Mouse (Mus musculus): ENCODE measurements around the gene Fam155a. TPM values are rescaled to one million over a fixed set of nuclear protein-coding genes. Genes with fewer than 3 reads are reported as not detected.

The Fam155a gene
- total RNA-seq, 2 experiments from 2014 or later = not detected

DNA sequence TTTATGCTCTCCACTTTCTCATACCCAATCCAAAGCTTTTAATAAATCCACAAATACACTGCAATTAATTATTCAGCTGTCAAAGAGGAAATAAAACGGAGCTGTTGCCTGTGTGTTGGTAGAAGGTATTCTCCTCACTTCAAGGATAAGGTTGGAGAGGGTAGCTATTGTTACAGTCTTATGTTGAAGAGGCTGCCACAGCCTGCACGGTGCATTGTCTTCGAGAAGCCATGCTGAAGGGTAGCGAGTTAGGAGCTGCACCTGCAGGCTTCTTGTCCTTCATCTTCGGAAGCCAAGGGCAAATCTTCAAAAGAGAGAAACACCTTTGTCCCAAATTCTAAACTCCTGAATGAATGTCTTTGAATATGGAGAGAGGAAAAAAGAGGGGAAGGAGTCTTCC, 288.4 kb downstream of the Fam155a start:
- no peak for DNase-seq

DNA sequence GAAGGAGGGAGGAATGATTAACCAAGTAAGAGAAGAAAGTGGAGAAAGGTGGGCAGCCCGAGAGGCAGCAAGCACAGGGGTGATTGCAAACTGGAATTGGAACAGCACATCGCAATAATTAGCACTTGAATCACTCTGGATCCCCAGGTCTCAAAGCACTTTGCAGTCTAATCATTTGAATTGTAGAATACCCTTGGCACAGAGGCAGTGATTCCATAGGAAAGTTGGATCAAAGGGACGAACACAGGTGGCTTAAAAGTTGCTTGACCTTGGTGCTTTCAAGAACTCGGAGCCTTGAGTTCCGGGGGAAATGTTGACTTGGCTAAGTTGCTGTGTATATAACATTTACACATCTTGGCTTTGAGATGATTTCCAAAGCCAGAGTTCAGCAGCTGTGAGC, 299.7 kb downstream of the Fam155a start:
- no peak for DNase-seq

DNA sequence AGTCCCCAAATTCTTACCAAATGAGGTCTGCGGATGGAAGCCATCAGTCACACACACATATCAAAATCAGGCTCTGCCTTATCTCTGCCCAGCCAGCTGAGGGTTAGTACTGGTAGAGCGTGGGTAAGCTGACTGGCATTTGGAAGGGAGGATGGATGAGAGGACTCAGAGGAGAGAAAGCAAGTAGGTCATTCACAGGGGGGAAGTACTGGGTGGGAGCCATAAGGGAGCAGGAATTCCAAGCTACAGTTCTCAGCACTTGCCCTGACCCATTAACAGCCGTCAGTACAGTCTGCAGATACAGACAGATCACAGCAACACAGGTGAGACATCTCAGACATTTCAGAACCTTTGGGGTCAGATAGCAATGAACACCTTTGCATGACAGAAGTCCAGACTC, 300.8 kb downstream of the Fam155a start:
- DNase-seq = no peak

DNA sequence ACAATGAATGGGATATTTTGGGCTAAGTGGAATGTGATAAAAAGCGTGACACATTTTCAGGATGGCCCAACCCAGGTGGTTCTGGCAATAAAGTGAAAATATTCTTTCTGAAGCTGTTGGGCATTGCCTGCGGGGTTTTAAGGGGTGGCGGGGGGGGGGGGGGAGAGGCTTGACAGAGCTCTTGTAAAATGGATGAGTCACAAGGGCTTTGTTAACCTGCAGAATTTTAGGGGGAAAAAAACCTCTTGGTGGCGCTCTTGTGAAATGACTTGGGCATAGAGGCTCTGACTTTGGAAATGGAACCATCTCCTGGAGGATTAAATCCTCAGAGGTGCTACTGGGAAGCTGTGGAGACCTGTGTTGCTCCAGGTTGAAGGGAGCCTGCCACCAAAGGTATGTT, 309.9 kb downstream of the Fam155a start:
- no peak for DNase-seq

DNA sequence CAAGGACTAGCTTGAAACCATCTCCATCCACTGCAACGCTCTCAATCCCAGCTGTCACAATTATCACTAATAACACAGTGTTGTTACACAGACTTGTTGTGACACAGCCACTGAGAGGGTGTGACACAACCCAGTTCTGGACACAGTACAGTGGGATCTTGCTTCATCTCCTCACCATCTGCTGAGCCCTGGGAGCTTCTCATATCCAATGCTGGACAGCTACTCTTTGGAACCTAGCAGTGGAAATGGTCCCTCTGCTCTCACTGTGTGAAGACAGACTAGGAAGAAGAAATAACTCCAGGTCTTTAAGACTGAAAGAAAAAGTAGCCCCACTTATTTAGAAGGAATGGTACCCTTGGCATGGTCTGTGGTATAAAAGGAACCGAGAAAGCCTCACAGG, 310.3 kb downstream of the Fam155a start:
- DNase-seq = no peak

DNA sequence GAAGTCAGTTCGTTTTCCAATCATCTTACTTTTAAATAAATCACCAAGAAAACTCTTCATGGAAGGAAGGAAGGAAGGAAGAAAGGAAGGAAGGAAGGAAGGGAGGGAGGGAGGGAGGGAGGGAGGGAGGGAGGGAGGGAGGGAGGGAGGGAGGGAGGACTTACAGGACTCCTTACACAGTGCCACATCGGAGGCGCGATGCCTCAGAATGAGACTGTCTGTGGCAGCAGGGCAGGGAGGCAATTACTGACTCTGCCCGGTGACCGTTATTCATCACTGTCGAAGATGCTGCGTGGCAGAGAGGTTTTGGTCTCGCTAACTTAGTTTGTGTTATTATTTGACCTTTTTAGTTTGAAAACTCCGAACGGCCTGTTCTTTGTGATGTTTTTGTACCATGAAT, 312.3 kb downstream of the Fam155a start:
- DNase-seq = no peak

DNA sequence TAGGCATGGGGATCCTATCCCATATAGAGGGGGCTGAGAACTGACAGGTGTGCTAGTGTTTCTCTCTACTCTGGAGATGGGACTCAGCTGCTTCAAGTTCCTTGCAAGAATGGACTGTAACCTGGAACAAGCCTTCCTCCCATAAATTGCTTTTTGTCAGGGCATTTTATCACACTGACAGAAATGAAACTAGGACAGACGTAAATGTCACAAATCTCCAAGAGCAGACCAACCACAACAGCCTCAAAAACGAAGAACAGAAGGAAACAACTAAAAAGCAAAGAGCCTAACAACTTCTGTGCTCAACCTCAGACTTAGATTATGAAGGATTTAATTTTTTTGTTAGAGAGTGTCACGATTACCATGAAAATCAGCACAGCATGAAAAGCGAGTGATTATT, 315.8 kb downstream of the Fam155a start:
- no peak for DNase-seq

DNA sequence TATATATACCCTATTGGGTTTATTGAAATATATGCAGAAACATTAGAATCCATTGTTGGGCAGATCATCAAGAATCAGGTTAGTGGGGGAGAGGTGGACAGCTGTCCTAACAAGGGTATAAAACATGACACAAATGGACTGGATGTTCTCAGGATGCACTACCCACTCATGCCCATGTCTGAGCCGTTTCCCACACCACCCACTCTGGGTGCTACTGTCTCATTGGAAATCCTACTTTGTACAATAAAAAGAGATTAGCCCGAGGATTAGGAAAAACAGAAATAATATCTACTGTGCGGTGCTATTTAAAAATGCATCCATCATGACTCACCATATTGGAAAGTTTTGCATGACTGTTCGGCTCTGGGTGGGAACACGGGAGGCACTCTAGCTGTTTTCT, 317.2 kb downstream of the Fam155a start:
- DNase-seq = no peak

DNA sequence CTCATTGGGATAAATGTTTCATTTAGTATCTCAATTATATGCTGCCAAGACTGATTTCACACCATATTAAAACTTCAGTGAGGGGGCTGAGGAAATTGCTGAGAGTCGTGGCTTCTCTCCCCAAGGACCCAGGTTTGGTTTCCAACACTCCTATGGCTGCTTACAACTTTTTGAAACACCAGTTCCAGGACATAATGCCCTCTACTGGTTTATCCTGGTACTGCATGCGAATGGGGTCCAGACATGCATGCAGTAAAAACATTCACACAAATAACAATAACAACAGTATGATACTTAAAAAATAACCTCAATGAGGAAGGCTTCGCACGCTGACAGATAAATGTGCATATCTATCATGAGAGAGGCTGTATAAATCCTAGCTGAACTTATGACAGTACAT, 319.4 kb downstream of the Fam155a start:
- DNase-seq = no peak

DNA sequence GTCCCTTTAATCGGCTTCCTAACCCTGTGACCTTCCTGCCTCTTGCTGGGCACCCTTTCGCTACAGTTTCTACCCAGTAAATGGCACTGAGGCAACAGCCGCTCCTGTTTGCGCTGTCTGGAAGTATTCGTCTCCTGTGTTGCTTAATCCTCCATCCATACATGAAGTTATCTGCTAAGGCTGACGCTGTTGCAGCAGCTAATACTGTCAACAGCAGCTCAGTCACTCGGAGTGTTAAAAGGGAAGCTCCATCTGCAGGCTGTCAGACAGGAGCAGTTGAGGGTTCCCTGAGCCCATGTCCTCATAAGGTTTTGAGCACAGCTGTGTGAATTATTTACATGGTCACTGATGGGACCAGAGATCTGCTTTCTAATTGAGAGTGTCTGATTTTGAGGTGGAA, 322.3 kb downstream of the Fam155a start:
- no peak for DNase-seq

DNA sequence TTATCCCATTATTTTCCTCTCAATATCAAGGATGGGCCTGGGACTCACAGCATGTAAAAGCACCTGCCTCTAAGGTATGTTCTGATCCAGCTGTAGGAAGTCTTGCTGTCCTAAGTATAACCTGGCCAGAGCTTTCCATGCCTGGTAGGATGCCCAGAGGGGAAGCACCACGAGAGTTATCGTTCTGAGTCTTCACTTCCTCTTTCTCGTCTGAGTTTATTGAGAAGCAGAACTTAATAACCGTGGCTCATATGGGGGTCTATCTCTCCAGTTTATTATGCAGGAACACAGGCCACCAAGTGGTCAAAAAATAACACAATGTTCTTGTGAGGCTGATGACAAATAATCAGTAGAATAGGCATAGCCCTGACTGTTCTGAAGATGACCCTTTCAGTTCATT, 333.1 kb downstream of the Fam155a start:
- DNase-seq = no peak

DNA sequence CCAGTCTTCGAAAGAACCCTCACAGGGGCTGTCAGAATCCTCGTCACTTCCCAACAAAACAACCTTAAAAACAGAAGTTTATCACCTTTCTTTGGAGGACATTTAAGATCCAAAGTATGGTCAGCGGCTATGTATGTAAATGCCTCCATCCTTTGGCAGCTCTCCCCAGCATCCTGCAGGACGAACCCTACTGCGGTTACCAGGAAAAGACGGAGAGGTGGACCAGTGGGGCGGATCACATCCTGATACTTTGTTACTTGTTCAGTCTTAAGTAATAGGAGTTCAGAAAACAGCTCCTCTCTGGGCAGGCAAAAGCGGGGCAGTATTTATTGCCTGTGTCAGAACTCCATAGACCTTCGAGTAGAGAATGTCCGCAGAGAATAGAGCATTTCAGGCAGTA, 335.5 kb downstream of the Fam155a start:
- no peak for DNase-seq

DNA sequence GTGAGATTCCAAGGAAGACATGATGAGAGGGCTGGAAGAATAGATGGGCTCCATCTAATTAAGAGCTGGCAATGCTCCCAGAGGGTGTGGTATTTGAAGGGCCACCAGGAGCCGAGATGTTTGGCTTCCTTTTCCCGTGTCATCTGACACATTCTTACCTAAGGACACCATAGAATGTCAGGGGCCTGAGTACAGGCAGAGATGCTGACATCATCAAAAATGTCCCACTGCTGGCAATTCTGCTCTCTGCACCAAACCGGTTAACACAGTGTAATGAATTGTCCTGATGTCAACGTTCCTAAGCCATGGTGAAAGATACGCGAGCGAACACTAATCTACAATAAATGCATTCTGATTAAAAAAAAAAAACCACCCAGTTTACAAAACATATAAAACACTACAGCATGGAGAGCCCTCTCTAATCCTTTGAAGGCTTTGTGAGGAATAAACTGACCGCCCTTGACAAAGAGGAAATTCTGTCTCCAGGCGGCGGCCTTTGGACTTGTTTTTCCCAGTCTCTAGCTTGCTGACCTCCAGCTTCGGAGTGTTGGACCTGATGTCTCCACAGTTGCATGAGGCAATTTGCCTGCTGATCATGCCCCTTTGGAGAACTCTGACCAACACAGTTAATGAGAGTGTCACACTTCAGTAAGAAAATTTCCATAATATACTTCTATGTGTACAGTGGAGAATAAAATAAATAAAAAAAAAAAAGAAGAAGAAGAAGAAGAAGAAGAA, 338.2 kb downstream of the Fam155a start:
- no peak for DNase-seq

DNA sequence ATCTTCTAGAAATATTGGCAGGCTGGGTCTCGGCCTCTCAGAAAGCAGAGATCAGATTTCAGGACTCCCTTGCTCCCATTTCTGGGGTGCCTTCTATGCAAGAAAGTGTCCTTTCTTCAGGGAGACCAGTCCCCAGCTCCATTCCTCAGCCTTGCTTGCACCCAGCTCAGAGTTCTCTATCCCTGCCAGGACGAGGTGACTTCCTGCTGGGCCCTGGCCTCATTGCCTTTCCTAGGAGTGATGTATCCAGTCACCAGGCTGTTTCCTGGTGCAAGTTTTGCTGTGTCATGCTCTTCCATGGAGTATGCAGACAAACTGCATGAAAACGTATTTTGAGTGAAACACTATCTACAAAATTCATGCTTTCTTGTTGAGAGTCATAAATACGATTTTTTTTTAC, 342.1 kb downstream of the Fam155a start:
- DNase-seq = no peak

DNA sequence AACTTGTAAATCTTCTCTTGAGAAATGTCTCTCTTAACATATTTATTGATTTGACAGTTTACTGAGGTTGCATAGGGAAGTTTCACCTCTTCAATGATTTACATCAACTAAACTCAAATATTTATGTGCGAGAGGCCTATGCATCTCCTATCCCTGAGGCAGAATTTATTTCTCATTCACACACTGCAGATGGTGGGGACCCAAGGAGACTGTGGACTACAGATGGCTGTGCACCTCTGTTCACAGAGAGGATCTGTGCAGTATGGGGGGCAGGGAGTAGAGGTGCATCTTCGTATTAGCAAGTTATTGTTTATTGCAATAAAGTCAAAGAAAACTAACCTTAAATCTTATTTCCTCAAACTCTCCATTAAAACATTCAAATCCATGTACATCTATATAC, 346.9 kb downstream of the Fam155a start:
- no peak for DNase-seq

DNA sequence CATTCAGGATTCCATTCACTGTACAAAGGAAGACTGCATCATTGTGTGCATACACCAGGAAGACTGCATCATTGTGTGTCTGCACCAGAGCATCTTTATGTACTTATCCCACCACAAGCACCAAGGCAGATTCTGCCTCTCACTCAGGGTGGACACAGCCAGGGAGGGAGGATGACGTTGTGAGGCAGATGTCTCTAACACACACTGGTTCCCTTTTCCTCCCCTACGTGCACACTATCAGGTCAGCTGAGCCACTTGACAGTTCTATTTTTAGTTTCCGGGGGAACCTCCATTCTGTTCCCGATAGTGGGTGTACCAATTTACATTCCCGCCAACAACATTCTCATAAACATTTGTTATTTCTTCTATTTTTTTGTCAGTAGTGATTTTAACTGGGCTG, 347.4 kb downstream of the Fam155a start:
- DNase-seq = no peak

DNA sequence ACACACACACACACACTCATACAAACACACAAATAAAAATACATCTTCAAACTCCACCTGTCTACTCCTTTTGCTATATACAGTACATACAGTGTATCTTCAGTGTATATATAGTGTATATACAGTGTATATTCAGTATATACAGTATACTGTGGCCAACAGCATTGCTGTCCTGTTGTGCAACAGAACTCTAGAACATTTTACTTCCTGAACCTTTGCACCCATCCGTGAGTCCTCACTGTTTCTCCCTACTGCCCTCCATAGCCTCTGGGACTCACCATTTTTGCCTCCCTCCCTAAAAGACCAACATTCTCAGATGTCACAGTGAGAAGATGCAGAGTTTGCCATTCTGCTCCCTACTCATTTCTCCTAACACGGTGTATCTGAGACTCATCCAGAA, 347.8 kb downstream of the Fam155a start:
- no peak for DNase-seq

DNA sequence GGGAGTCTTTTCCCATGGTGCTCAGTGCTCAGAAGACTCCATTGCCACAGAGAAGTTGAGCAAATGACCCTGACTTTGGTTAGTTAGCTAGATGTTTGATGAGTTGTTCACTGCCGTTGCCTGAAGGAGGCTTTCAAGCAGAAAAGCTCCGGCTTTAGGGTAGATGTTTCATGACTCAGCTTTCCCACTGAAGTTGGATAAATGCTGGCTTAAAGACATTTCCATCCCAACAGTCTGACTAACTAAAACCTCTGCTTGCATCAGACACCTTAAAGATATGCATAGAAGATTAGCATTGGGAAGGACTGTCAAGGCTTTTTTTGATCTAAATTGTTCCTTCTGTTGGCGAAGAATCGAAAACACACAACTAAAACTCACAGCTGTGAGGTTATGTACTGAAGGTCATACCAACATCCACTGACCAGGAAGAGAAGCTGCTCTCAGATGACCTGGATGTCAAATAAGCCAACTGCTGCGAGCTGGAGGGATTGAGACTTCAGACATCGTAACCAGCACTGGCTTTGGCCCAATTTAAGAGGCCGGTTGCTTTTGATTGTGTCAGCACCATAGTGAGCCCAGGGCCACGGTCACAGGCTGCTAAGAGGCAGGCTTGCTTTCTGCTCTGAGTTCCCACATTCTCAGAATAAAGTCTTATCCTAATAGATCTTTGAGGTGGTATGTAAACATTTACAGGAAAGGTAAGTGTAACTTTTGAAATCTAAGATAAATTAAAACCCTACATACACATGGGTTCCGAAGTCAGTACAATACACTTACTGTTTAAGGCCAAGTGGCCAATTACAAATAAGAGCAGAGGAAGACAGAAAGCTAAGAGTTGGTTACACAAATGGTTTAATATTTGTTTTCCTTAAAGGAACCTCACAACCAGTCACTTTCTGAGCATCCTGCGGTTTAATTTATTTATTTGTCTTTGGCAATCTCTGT, 351.8 kb downstream of the Fam155a start:
- no peak for DNase-seq

DNA sequence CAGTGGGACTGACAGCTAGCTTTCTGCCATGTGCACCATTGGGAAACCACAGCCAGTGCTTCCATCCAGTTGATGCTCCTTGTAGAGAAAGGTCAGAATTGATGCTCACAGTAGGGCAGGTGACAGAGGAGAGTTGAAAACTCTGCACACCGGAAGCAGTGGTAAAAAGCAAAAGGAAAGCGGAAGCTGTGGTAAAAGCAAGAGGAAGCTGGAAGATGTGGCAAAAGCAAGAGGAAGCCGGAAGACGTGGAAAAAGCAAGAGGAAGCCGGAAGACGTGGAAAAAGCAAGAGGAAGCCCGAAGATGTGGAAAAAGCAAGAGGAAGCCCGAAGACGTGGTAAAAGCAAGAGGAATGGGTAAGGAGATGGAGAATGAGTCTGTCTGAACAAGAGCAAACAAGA, 354.8 kb downstream of the Fam155a start:
- DNase-seq = no peak

DNA sequence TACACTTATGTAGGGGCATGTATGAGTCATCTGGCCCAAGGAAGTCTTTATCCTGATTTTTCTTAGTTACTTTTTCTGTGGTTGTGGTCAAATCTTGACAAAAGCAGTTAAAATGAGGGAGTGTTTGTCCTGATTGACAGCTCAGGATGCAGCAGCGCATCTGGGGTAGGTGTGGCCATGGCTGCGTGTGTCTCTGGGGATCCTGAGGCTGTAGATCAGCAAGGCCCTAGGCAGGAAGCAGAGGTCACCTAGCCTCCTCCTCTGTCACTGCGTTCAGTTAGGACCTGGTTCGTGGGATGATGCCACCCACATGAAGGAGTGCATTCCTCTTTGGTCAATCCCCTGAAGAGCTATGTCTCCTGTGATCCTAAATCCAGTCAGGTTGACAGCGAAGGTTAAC, 362.5 kb downstream of the Fam155a start:
- no peak for DNase-seq

DNA sequence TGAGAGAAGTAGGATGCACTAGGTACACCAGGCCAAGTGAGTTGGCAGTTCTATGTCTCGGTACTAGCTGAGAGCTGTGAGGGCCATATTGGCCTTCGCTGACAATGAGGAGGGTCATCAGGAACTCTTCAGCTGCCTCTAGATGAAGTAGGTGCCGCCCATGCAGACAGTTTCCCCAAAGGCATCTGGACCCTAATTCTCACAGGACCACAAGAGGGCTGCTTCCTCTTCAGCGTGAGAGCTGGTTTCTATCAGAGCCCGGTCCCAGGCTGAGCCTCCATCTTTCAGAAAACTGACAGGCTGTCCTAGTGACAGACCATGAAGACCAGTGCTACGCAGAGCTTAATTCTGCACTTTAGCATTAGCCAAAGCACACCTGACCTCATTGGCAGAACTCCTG, 364.8 kb downstream of the Fam155a start:
- DNase-seq = no peak

DNA sequence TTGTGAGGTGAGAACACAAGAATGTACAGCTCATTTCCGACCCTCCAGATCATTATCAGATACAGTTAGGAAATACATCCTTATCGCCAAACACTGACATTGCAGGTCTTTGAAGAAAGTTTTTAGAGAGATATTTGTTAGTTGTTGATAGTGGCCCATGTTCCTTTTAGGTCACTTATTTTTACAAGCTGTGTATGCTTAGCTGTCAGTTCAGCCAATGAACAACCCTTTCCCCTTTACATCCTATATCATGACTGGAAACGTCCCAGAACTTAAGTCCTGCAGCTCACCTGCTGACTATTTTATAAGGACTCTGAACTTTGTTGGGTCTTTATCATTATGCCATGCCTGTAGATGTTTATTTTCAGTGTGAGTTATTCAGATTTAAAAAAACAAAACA, 366.3 kb downstream of the Fam155a start:
- no peak for DNase-seq

DNA sequence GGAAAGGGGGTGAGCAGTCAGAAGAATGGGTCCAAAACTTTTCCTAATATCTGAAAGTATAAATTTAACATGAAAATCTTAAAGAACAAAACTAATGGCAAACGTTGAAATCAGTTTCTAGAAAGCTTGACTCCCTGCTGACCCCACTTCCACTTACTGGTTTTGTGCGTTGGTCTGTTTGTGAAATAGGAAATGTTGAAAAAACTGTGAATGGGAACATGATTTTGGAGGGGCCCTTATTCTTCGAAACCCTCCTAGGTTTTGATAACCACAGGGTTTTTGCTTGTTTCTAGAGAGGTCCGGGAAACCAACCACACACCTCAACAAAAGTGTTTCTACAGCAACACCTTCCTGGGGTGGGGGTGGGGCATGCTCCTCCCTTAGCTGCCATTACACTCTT, 368.6 kb downstream of the Fam155a start:
- no peak for DNase-seq

Measured in heart, postnatal 4 days (tissue).